In genomic region chr1:156241035-156241434, GRCm38 (mm10) we compare ENCODE assay signal across 9 mouse cellular contexts. TPM values are rescaled to one million over a fixed set of nuclear protein-coding genes. Genes with fewer than 3 reads are reported as not detected.
DNase-seq lines count a peak whose midpoint lies in the region; ATAC-seq and TF ChIP-seq lines count a peak whose summit lies in the region.
"Had no signal": no experiment of that assay in that cellular context is flagged by ENCODE, and none has a peak within 500 bp of the region (broad histone marks: within the 10 kb centered on the region; RNA-seq: fewer than 3 reads in every experiment).

No protein-coding gene starts in this region.

- 40% methylated on average over 2 of the region's 2 CpGs for WGBS in hindbrain, postnatal 0 days
- WGBS in neural tube, embryonic 15.5 days: 40% methylated on average over 2 of the region's 2 CpGs

- no peaks in the 10 kb centered on the region for H3K27me3 ChIP-seq in hindbrain, postnatal 0 days (ENCODE audit: insufficient read depth, low read length)
- H3K27me3 ChIP-seq in neural tube, embryonic 15.5 days (replicated peaks): no peaks in the 10 kb centered on the region
- H3K27me3 ChIP-seq: stomach, embryonic 15.5 days had no signal

- no peak overlapping the region for H3K27ac ChIP-seq in left cerebral cortex, adult 2 months
- H3K27ac ChIP-seq in hindbrain, postnatal 0 days: no peak overlapping the region
- no peak overlapping the region for H3K27ac ChIP-seq in neural tube, embryonic 15.5 days (replicated peaks)
- H3K27ac ChIP-seq: stomach, embryonic 15.5 days had no signal

- H3K9ac ChIP-seq in hindbrain, postnatal 0 days (replicated peaks; ENCODE audit: low read length): no peak overlapping the region
- no peak overlapping the region for H3K9ac ChIP-seq in neural tube, embryonic 15.5 days (replicated peaks)
- H3K9ac ChIP-seq: stomach, embryonic 15.5 days had no signal

- H3K4me1 ChIP-seq in hindbrain, postnatal 0 days (ENCODE audit: insufficient read depth, low read length): no peaks in the 10 kb centered on the region
- peaks cover 4% of the 10 kb centered on the region; the same call in 1 of the 2 replicates for H3K4me1 ChIP-seq in neural tube, embryonic 15.5 days
- H3K4me1 ChIP-seq: stomach, embryonic 15.5 days had no signal

- no peak overlapping the region for H3K4me3 ChIP-seq in left cerebral cortex, adult 2 months
- no peak overlapping the region for H3K4me3 ChIP-seq in hindbrain, postnatal 0 days (ENCODE audit: low read length)
- no peak overlapping the region for H3K4me3 ChIP-seq in neural tube, embryonic 15.5 days (replicated peaks)
- H3K4me3 ChIP-seq: stomach, embryonic 15.5 days had no signal

- DNase-seq in CD4-positive, CD25-positive, alpha-beta regulatory T cell, adult 2 months (ENCODE audit: low read depth, low spot score): peak; percentile 61
- DNase-seq in left cerebral cortex, adult 2 months (ENCODE audit: extremely low spot score in 1 of 2, low spot score in 2 of 2): no peak
- no peak for DNase-seq in left cerebral cortex, adult 8-10 months (ENCODE audit: low spot score in 2 of 2)
- peak; percentile 74 for DNase-seq in ZHBTc4 (ENCODE audit: low read depth, low spot score)
- peak; percentile 74 for DNase-seq in hindbrain, postnatal 0 days (ENCODE audit: low spot score)
- DNase-seq in adrenal gland, adult 18-20 months (ENCODE audit: low spot score in 2 of 2): no peak

- TF ChIP-seq CTCF in left cerebral cortex, adult 2 months (IDR thresholded peaks at IDR 0.05): peak; percentile 57
- peak; percentile 78 for TF ChIP-seq CTCF in hindbrain, postnatal 0 days (IDR thresholded peaks at IDR 0.05; ENCODE audit: low read depth)

- H3K9me3 ChIP-seq in hindbrain, postnatal 0 days (ENCODE audit: low read length): no peaks in the 10 kb centered on the region
- no peaks in the 10 kb centered on the region for H3K9me3 ChIP-seq in neural tube, embryonic 15.5 days (replicated peaks)
- H3K9me3 ChIP-seq: stomach, embryonic 15.5 days had no signal

- ATAC-seq in CD4-positive, CD25-positive, alpha-beta regulatory T cell, adult 4 months: no peak
- no peak for ATAC-seq in hindbrain, postnatal 0 days
- peak; percentile 38; the same call in 1 of the 2 replicates for ATAC-seq in neural tube, embryonic 15.5 days (ENCODE audit: low FRiP score)

- no peak overlapping the region for H3K4me2 ChIP-seq in hindbrain, postnatal 0 days (ENCODE audit: low read depth, low read length)
- no peak overlapping the region for H3K4me2 ChIP-seq in neural tube, embryonic 15.5 days
- H3K4me2 ChIP-seq: stomach, embryonic 15.5 days had no signal

- no peaks in the 10 kb centered on the region for H3K36me3 ChIP-seq in hindbrain, postnatal 0 days (ENCODE audit: insufficient read depth, low read length)
- no peaks in the 10 kb centered on the region for H3K36me3 ChIP-seq in neural tube, embryonic 15.5 days
- H3K36me3 ChIP-seq: stomach, embryonic 15.5 days had no signal

- intact Hi-C loops in left cerebral cortex, adult 2 months (cut with DNase I): loop anchor here (2.0 kb wide), 1 partner anchor 154 kb away; no protein-coding TSS in a partner anchor

RNA-seq across cellular contexts. Expression of gene Fam163a, which starts 36.2 kb away (rescaled TPM):
- polyA plus RNA-seq in CD4-positive, CD25-positive, alpha-beta regulatory T cell, adult 4 months (2017; shearing (Covaris generic)): not detected
- total RNA-seq in left cerebral cortex, adult 2 months (2021): 1 to 10 TPM; 8.0 to 8.4 TPM
- total RNA-seq in left cerebral cortex, adult 8-10 months (2022): 1 to 10 TPM; 6.9 to 8.0 (median 7.4) TPM
- 3.7 and 5.2 TPM in 2 replicates for total RNA-seq in hindbrain, postnatal 0 days (2014; rRNA removed)
- polyA plus RNA-seq in hindbrain, postnatal 0 days (2015; fragmentation: Nextera tagmentation; extraction: Ambion mirVana): 3.4 and 3.5 TPM in 2 replicates
- polyA plus RNA-seq in neural tube, embryonic 15.5 days (2015; fragmentation: Nextera tagmentation; extraction: Ambion mirVana): 5.2 and 5.6 TPM in 2 replicates
- 10 to 100 TPM in 1 of 2 experiments, 1 to 10 TPM in 1; 8.0 to 10.7 TPM for total RNA-seq in adrenal gland, adult 18-20 months (2021)

Comparison
In these comparisons a context has a peak if more than half of its experiments do, and no peak if none do; other contexts are left out.
1. DNase-seq: peak in CD4-positive, CD25-positive, alpha-beta regulatory T cell, adult 2 months (single experiment), ZHBTc4 (single experiment) and hindbrain, postnatal 0 days (single experiment); none in left cerebral cortex, adult 2 months (0 of 2), left cerebral cortex, adult 8-10 months (0 of 2) and adrenal gland, adult 18-20 months (0 of 2).